Mouse (Mus musculus) myocyte (in vitro differentiated cells): ENCODE data around the gene Lpcat1. TPM values are rescaled to one million over a fixed set of nuclear protein-coding genes. Genes with fewer than 3 reads are reported as not detected.

Experiments used
- H3K27me3 ChIP-seq: one replicate; pipeline ENCODE4 v1.6.1; 2011; ENCODE audit not compliant: control insufficient read depth, insufficient read depth, insufficient read length
- H3K36me3 ChIP-seq: one replicate; pipeline ENCODE4 v1.6.1; 2011; ENCODE audit not compliant: control insufficient read depth, insufficient read depth
- H3K4me2 ChIP-seq: one replicate; pipeline ENCODE4 v1.6.1; 2011; ENCODE audit warnings: low read depth, control low read depth
- H3K4me3 ChIP-seq: one replicate; pipeline ENCODE4 v1.5.1; 2011; ENCODE audit warnings: mild to moderate bottlenecking, control low read depth, moderate library complexity
- H3K79me2 ChIP-seq: one replicate; pipeline ENCODE4 v1.6.1; 2011; ENCODE audit not compliant: control insufficient read depth, insufficient read depth
- H3ac ChIP-seq: one replicate; pipeline ENCODE4 v1.6.1; 2011; ENCODE audit not compliant: control insufficient read depth, insufficient read length
- CEBPB ChIP-seq: IDR thresholded peaks from 2 replicates; pipeline ENCODE4 v1.6.1; 2011; ENCODE audit warnings: mild to moderate bottlenecking, moderate library complexity; ENCODE audit not compliant: poor library complexity, insufficient read depth, severe bottlenecking
- E2F4 ChIP-seq: IDR thresholded peaks from one replicate; pipeline ENCODE4 v1.6.1; 2011; ENCODE audit warnings: mild to moderate bottlenecking, control low read depth, moderate library complexity; ENCODE audit not compliant: insufficient read depth
- MAX ChIP-seq: IDR thresholded peaks from one replicate; pipeline ENCODE4 v1.6.1; 2011; ENCODE audit warnings: low read depth, mild to moderate bottlenecking, control low read depth
- MYOD1 ChIP-seq, 3 experiments: IDR thresholded peaks; one replicate each; pipeline ENCODE4 v1.6.1; 2011; ENCODE audit warnings: control low read depth in 2 of 3, low read depth in 2 of 3, mild to moderate bottlenecking in 2 of 3, moderate library complexity in 1 of 3; ENCODE audit not compliant: insufficient read length in 2 of 3, control insufficient read depth in 1 of 3
- MYOG ChIP-seq, 3 experiments: IDR thresholded peaks; one replicate each; pipeline ENCODE4 v1.6.1; 2011; ENCODE audit warnings: control low read depth in 2 of 3, low read depth in 2 of 3, mild to moderate bottlenecking in 2 of 3; ENCODE audit not compliant: insufficient read length in 2 of 3, control insufficient read depth in 1 of 3, insufficient read depth in 1 of 3
- POLR2A ChIP-seq: IDR thresholded peaks from one replicate; pipeline ENCODE4 v1.6.1; 2011; ENCODE audit warnings: low read depth, mild to moderate bottlenecking, control low read depth, moderate library complexity; ENCODE audit not compliant: insufficient read length
- POLR2AphosphoS2 ChIP-seq: IDR thresholded peaks from one replicate; pipeline ENCODE4 v1.6.1; 2011; ENCODE audit warnings: low read depth, control low read depth; ENCODE audit not compliant: insufficient read length
- REST ChIP-seq: IDR thresholded peaks from one replicate; pipeline ENCODE4 v1.6.1; 2011; ENCODE audit warnings: mild to moderate bottlenecking, control low read depth, moderate library complexity; ENCODE audit not compliant: insufficient read depth, insufficient read length
- SRF ChIP-seq: IDR thresholded peaks from one replicate; pipeline ENCODE4 v1.6.1; 2011; ENCODE audit warnings: low read depth; ENCODE audit not compliant: control insufficient read depth, insufficient read length
- TCF12 ChIP-seq: IDR thresholded peaks from one replicate; pipeline ENCODE4 v1.6.1; 2011; ENCODE audit warnings: mild to moderate bottlenecking, control low read depth; ENCODE audit not compliant: poor library complexity, insufficient read depth, severe bottlenecking
- TCF3 ChIP-seq: IDR thresholded peaks from one replicate; pipeline ENCODE4 v1.6.1; 2011; ENCODE audit warnings: low read depth, control low read depth; ENCODE audit not compliant: insufficient read length
- USF1 ChIP-seq: IDR thresholded peaks from one replicate; pipeline ENCODE4 v1.6.1; 2011; ENCODE audit warnings: low read depth, mild to moderate bottlenecking, control low read depth, moderate library complexity
- polyA plus RNA-seq: library from polyadenylated mRNA; unstranded; fragments of >200 nt; fragmentation: generic; extraction: Trizol; gene quantifications from one replicate; pipeline ENCODE4 v1.2.1, GENCODE M21; 2012; ENCODE audit warnings: missing spikeins

Lpcat1 gene
- polyA plus RNA-seq, 1 experiment: 10.1 TPM

DNA sequence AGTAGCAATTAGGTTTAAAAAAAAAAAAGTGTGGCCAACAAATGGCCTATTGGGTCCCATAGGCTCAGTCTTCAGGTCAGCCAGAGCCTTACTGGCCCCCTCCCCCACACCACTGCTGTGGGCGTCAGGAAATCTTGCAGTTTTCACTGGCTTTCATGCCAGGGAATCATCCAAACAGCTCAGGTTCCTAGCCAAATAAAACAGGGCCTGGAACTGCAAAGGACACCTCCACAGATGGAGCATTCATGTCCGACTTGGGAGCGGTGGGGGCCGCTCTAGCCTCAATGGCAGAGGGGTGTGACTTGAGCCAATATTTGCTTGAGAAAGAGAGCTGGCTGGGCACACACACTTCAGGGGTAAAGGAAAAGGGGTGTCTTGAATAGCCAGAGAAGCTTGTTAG is 20.5 kb upstream of the Lpcat1 start:
- Histone ChIP-seq H3K27me3 (no peaks in the 10 kb centered on the region), H3K4me3 (no peak overlapping the region), H3K4me2 (peak overlapping the region; percentile 67), H3K36me3 (no peaks in the 10 kb centered on the region), H3ac (no peak overlapping the region), H3K79me2 (no peaks in the 10 kb centered on the region)
- TF ChIP-seq SRF (no peak), POLR2A (no peak), POLR2AphosphoS2 (no peak), MYOD1 (IDR thresholded peaks at IDR 0.05; ENCODE audit: control insufficient read depth in 1 of 3, insufficient read length in 2 of 3, low read depth in 2 of 3) (no peak), REST (no peak), TCF3 (no peak), E2F4 (no peak), USF1 (no peak), TCF12 (no peak)

DNA sequence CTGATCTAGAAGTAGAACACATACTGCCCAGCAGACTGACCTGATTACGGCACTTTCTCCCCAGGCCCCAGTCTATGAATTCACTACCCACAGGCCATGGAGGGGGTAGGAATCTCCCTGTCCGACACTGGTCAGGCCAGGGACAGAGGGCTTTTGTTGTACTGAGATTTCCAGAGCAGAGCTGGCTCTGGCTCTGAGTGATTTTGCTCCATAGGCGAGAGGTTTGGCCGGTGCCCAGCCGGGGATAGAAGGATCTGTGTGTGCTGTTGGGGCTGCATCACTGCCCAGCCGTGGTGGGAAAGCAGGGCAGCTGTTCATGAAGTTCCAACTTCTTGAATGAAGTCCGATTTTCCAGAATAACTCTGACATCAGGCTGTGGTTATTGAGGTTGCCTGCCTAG is 20.1 kb upstream of the Lpcat1 start:
- no peak overlapping the region for H3K4me3 ChIP-seq
- H3K27me3 ChIP-seq: no peaks in the 10 kb centered on the region
- no peak overlapping the region for H3ac ChIP-seq
- no peaks in the 10 kb centered on the region for H3K36me3 ChIP-seq
- TF ChIP-seq CEBPB: peak; percentile 57; the same call in 1 of the 2 replicates
- peak; percentile 68 for TF ChIP-seq TCF12
- TF ChIP-seq POLR2AphosphoS2: no peak
- TF ChIP-seq E2F4: no peak
- peak; percentile 64 to 88 (median 81) for TF ChIP-seq MYOD1 (IDR thresholded peaks at IDR 0.05; ENCODE audit: control insufficient read depth in 1 of 3, insufficient read length in 2 of 3, low read depth in 2 of 3)
- TF ChIP-seq MAX: no peak
- TF ChIP-seq SRF: no peak
- no peak for TF ChIP-seq REST
- TF ChIP-seq POLR2A: no peak
- no peak for TF ChIP-seq USF1
- TF ChIP-seq MYOG (IDR thresholded peaks at IDR 0.05; ENCODE audit: control insufficient read depth in 1 of 3, insufficient read depth in 1 of 3, insufficient read length in 2 of 3, low read depth in 2 of 3): peak; percentile 59 to 89 (median 75)
- TF ChIP-seq TCF3: no peak
- H3K79me2 ChIP-seq: no peaks in the 10 kb centered on the region
- peak overlapping the region; percentile 67 for H3K4me2 ChIP-seq

DNA sequence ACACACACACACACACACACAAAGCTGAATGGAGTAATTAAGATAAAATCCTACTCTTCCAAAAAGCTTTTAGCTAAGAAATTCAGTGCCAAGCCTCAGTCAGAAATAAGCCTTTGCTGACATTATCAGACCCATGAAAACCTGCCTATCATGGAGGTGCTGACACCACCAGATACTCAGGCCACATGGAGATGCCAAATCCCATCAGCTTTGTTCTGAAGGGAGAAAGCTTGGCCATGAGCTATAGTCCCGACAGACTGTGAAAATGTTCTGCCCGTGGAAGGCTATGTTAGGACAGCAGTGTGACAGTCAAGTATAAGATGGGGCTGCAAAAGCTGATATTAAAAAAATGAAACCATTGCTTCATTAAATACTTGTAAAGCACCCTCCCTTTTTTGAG is 19.5 kb upstream of the Lpcat1 start:
- Histone ChIP-seq H3K36me3 (no peaks in the 10 kb centered on the region), H3K27me3 (no peaks in the 10 kb centered on the region), H3K79me2 (no peaks in the 10 kb centered on the region), H3K4me3 (no peak overlapping the region), H3K4me2 (peak overlapping the region; percentile 67), H3ac (no peak overlapping the region)
- no peak for TF ChIP-seq TCF12
- TF ChIP-seq POLR2AphosphoS2: no peak
- no peak for TF ChIP-seq REST
- no peak for TF ChIP-seq MYOD1 (IDR thresholded peaks at IDR 0.05; ENCODE audit: control insufficient read depth in 1 of 3, insufficient read length in 2 of 3, low read depth in 2 of 3)
- TF ChIP-seq E2F4: no peak
- TF ChIP-seq TCF3: no peak
- no peak for TF ChIP-seq MAX
- no peak for TF ChIP-seq POLR2A
- no peak for TF ChIP-seq USF1
- no peak for TF ChIP-seq SRF
- TF ChIP-seq MYOG (IDR thresholded peaks at IDR 0.05; ENCODE audit: control insufficient read depth in 1 of 3, insufficient read depth in 1 of 3, insufficient read length in 2 of 3, low read depth in 2 of 3): no peak
- no peak for TF ChIP-seq CEBPB

DNA sequence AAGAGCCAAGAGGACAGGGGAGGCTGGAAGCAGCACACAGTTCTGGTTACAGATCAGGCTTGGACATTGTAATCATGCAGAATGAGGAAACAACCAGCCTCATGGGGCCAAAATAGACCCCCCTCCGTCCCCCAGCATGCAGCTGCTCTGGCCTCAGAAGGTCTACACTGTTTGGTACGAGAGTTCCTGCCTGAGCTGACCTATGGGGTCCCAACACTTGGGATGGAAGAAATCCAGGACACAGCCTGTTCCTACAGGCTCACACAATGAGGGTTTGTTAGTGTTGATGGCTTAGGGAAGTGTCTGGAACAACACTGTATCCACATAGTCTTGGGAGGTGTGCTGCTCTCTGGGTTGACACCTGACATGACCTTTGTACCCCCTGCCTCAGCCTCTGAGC is 18.8 kb upstream of the Lpcat1 start:
- no peaks in the 10 kb centered on the region for H3K36me3 ChIP-seq
- peak overlapping the region; percentile 67 for H3K4me2 ChIP-seq
- no peaks in the 10 kb centered on the region for H3K27me3 ChIP-seq
- no peak for TF ChIP-seq MYOG (IDR thresholded peaks at IDR 0.05; ENCODE audit: control insufficient read depth in 1 of 3, insufficient read depth in 1 of 3, insufficient read length in 2 of 3, low read depth in 2 of 3)
- TF ChIP-seq USF1: no peak
- TF ChIP-seq CEBPB: no peak
- TF ChIP-seq SRF: no peak
- TF ChIP-seq REST: no peak
- TF ChIP-seq TCF3: no peak
- no peak for TF ChIP-seq POLR2A
- TF ChIP-seq E2F4: no peak
- no peak for TF ChIP-seq MAX
- TF ChIP-seq MYOD1 (IDR thresholded peaks at IDR 0.05; ENCODE audit: control insufficient read depth in 1 of 3, insufficient read length in 2 of 3, low read depth in 2 of 3): no peak
- TF ChIP-seq POLR2AphosphoS2: no peak
- no peak for TF ChIP-seq TCF12
- no peak overlapping the region for H3K4me3 ChIP-seq
- no peak overlapping the region for H3ac ChIP-seq
- H3K79me2 ChIP-seq: no peaks in the 10 kb centered on the region

DNA sequence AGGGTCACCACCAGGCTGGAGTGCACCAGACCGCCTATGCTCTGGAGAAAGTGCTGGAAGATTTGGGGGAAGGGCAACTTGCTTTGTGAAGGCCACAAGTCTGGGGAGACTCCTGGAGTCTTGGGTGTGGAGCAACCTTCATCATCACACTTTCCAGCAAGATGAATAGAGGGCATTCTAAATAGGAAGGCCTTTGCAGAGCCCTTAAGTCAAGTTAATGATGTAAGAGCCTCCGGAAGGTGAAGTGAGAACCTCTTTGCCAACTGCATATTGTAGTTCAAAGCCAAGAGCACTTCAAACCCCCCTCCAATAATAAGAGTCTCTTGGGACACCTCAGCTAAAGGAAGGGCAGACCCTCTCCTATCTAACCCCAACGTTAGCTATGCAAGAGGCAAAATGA is 18.3 kb upstream of the Lpcat1 start:
- no peaks in the 10 kb centered on the region for H3K27me3 ChIP-seq
- H3ac ChIP-seq: no peak overlapping the region
- no peak overlapping the region for H3K4me3 ChIP-seq
- H3K4me2 ChIP-seq: no peak overlapping the region
- TF ChIP-seq POLR2AphosphoS2: no peak
- TF ChIP-seq SRF: no peak
- TF ChIP-seq TCF3: no peak
- TF ChIP-seq E2F4: no peak
- TF ChIP-seq TCF12: no peak
- TF ChIP-seq MYOG (IDR thresholded peaks at IDR 0.05; ENCODE audit: control insufficient read depth in 1 of 3, insufficient read depth in 1 of 3, insufficient read length in 2 of 3, low read depth in 2 of 3): no peak
- TF ChIP-seq MYOD1 (IDR thresholded peaks at IDR 0.05; ENCODE audit: control insufficient read depth in 1 of 3, insufficient read length in 2 of 3, low read depth in 2 of 3): no peak
- no peak for TF ChIP-seq MAX
- no peak for TF ChIP-seq REST
- no peak for TF ChIP-seq CEBPB
- no peak for TF ChIP-seq USF1
- no peak for TF ChIP-seq POLR2A
- no peaks in the 10 kb centered on the region for H3K36me3 ChIP-seq
- H3K79me2 ChIP-seq: no peaks in the 10 kb centered on the region
